Mouse (Mus musculus) cerebellum, adult 2 months (tissue): Measurements from ENCODE around the gene Hpf1.

Experiments
- CTCF ChIP-seq: fragments of 200-500 bp; IDR thresholded peaks from 2 replicates; pipeline ENCODE4 v1.5.1; 2011; ENCODE audit warnings: low read depth, mild to moderate bottlenecking, control low read depth, low read length, moderate library complexity, borderline replicate concordance; ENCODE audit not compliant: insufficient read depth
- POLR2A ChIP-seq: fragments of 200-500 bp; IDR thresholded peaks from 2 replicates; pipeline ENCODE4 v1.6.1; 2011; ENCODE audit warnings: low read length, control low read depth, borderline replicate concordance; ENCODE audit not compliant: insufficient read depth

DNA sequence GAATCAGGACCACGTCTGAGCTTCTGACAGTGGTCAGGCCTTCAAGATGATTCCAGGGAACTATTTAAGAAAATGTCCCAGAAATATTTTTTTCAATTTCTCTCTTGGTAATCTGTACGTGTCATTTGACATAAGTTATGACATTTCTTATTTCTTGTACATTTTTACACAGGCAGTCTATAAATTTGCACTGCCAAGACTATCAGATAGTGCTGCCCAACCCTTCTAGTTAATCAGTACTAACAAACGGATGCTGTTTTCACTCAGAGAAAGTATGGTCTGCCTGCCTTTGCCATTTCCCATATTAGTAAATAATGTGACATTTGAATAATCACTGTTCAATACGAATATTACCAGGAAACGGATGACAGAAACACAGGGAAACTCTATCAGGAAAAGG is 62.6 kb downstream of the Hpf1 start:
- TF ChIP-seq CTCF: no peak
- TF ChIP-seq POLR2A: no peak
